Mouse (Mus musculus) small intestine, adult 2 months (tissue): ENCODE results near the gene Cyp2j9.

Experiments
- CTCF ChIP-seq: fragments of 200-500 bp; IDR thresholded peaks from 2 replicates; pipeline ENCODE4 v1.5.1; 2012; ENCODE audit warnings: low read depth, mild to moderate bottlenecking, control low read depth, inconsistent platforms, low read length, moderate library complexity, mixed read lengths; ENCODE audit not compliant: insufficient replicate concordance, insufficient read length; ENCODE audit errors: extremely low read depth
- POLR2A ChIP-seq: fragments of 200-500 bp; IDR thresholded peaks from 2 replicates; pipeline ENCODE4 v1.6.1; 2012; ENCODE audit warnings: low read depth, mild to moderate bottlenecking, control low read depth, inconsistent platforms, low read length, moderate library complexity

GRCm38 (mm10) chr4:96551619-96552018 is 39.8 kb downstream of the Cyp2j9 start:
- TF ChIP-seq CTCF (no peak), POLR2A (no peak)
